Mouse (Mus musculus) right cerebral cortex, postnatal 36 days (tissue): ENCODE data around the gene Slc20a1.

Experiments
- DNase-seq, 2 experiments: peaks; one replicate each; pipeline ENCODE4 v3.0.0; 2022; ENCODE audit warnings: low spot score in 2 of 2, mixed read lengths in 1 of 2

The Slc20a1 gene

DNA sequence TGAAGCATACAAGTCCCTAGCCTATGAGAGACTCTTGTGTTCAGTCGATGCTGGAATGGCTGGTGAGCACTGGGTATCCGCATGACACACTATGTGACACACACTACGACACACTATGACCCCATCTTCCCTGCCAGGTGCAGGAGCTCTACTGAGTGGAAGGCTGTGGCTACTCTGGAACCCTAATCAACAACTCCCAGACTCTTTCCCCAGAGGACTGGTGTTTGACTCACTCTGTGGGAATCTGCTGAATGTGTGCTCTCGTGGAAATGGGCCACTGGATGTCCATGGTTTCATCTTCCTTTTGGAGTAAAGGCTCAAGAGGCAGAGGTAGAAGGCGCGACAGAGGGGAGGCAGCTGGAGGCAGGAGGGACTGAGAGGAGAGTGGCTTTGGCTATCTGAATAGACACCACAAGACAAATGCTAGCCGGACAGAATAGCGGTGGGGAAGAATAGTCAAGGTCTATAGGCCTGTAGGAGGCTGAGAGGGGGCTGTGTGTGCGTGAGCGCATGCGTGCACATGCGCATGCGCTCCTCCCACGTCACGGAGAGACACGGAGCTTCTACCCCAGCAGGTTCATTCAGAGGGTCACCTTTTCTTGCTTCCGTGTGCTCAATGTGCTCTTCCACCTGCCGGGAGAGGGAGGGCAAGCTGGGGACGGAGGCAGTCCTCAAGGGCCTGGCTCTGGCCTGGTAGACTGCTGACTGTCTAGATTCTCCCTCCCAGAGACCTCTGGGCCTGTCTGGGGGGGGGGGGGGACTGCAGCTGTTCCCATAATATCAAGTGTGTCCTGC is 54.5 kb downstream of the Slc20a1 start:
- DNase-seq = no peak

- no peak for DNase-seq
Measured at GRCm38 (mm10) chr2:129253631-129253970, 55.0 kb downstream of the Slc20a1 start.

DNA sequence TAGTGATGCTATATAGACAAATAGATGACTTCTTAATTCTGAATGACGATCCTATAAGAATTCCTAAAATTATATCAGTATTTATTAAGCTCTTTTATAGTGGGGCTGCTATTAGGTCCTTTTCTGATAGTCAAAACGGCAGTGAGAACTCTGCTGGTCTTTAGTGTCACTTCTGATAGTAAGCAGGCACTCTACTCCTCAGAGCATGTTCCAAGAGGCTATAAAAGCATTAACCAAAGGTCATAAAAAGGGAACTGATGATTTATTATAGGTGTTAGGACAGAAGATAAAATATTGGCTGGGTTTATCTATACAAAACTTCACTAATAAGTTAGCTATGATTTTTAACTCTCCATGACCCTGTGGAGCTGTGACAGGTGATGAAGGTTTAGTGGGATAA is 55.5 kb downstream of the Slc20a1 start:
- DNase-seq = no peak

GRCm38 (mm10) chr2:129256006-129256405 is 57.4 kb downstream of the Slc20a1 start:
- no peak for DNase-seq

DNA sequence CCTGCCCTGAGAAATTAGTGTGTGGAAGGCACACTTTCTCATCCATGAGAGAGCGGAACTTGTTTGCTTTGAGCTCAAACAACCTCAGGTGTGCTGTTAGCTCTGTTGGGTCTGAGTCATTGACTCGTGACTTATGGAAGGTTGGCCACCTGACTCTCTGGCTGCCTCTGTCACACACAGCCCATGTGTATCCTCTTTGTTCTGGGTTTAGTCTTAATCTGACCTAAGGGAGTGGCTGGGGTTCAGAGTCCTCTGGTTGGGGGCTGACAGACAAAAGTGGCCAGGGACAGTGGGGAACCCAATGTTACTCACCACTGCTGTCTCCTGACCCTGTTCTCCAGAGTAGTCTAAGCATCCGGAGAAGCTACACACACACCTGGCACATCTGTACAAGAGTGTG is 59.5 kb downstream of the Slc20a1 start:
- DNase-seq = no peak

DNA sequence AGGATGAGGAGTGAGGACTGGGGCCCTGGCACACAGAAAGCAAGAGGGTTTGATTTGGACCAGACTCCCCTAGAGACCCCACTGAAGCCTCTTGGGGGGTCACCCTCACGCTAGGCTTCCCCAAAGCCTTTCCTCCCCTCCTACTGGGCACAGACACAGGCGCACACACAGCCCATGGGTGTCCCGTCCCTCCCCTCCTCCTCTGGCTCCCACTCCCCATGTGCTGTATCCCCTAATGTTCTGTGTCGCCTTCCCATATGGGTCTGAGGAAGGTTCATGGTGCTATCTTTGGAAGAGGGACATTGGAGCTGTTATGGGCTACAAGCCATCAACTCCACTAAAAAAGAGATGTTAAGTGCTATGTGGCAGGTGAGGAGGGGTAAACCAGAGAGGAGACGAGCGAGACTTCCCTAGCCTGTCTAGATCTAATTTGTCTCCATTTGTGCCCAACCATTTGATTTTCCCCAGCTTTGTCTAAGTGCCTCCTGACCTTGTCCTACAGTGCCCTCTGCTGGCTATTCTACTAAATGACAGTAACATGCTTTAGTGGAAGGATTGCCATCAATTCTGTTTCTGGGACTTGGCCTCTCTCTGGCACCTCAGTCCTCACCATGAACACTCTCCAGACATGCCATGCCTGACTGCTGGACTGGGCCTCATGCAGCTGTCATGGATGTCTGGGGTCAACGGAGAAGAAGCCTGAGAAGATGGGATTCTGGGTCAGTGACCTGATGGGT is 60.1 kb downstream of the Slc20a1 start:
- peak; percentile 19 to 21 for DNase-seq

DNA sequence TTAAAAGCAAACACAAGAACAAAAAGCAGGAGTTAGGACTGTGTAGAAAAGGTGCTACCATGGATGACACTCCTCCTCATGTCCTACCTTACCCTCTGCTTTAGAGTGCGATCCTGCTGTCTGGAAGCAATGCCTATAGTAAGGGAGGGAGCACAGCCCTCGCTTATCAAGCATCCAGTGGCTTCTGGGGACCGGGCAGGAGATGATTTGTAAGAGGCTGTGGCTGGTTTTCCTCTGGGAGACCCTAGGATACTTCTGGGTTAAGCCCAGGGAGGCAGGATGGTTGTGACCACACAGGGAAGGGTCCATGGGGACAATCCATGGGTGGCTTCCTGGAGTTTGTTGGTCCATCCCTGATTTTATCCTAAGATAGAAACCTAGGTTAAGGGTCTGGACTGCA is 62.1 kb downstream of the Slc20a1 start:
- DNase-seq = no peak
